Mouse (Mus musculus) heart, embryonic 16.5 days (tissue): ENCODE data around the gene Slc41a3. TPM values are rescaled to one million over a fixed set of nuclear protein-coding genes. Genes with fewer than 3 reads are reported as not detected.

Experiments
- ATAC-seq: fragments of 200-750 bp; cut with Nextera tagmentation; replicated peaks from 2 replicates; pipeline ENCODE4 v1.8.0; 2017; ENCODE audit warnings: moderate number of reproducible peaks; ENCODE audit not compliant: insufficient read depth, low FRiP score; ENCODE audit errors: extremely low read depth
- H3K27ac ChIP-seq: fragments of 300-500 bp; sonication (generic); 2 replicates; pipeline ENCODE4 v1.5.1; 2014; ENCODE audit warnings: mild to moderate bottlenecking, low read length, control low read depth, moderate library complexity
- H3K27me3 ChIP-seq: fragments of 300-500 bp; sonication (generic); 2 replicates; pipeline ENCODE4 v1.6.1; 2014; ENCODE audit warnings: low read length, mixed read lengths; ENCODE audit not compliant: control insufficient read depth, insufficient read depth
- H3K36me3 ChIP-seq: fragments of 300-500 bp; sonication (generic); 2 replicates; pipeline ENCODE4 v1.6.1; 2014; ENCODE audit not compliant: control insufficient read depth, insufficient read depth
- H3K4me1 ChIP-seq: fragments of 300-500 bp; sonication (generic); 2 replicates; pipeline ENCODE4 v1.6.1; 2014; ENCODE audit warnings: low read length, mixed read lengths; ENCODE audit not compliant: control insufficient read depth, insufficient read depth
- H3K4me2 ChIP-seq: fragments of 300-500 bp; sonication (generic); 2 replicates; pipeline ENCODE4 v1.6.1; 2014; ENCODE audit warnings: low read depth, mild to moderate bottlenecking, control low read depth, low read length
- H3K4me3 ChIP-seq: fragments of 300-500 bp; sonication (generic); 2 replicates; pipeline ENCODE4 v1.5.1; 2014; ENCODE audit warnings: mild to moderate bottlenecking, control low read depth, low read length
- H3K9ac ChIP-seq: fragments of 300-500 bp; sonication (generic); 2 replicates; pipeline ENCODE4 v1.6.1; 2014; ENCODE audit warnings: low read length, control low read depth
- H3K9me3 ChIP-seq: fragments of 300-500 bp; sonication (generic); replicated peaks from 2 replicates; pipeline ENCODE4 v1.6.1; 2016; ENCODE audit warnings: low read length; ENCODE audit not compliant: control insufficient read depth
- WGBS: fragments of 180-500 bp; shearing (Covaris S2); extraction: QIAGEN DNeasy Blood & Tissue Kit; methylation state at CpG from one replicate; pipeline ENCODE4 v1.1.7; 2014; 5-methylcytosine and 5-hydroxymethylcytosine counted together
- microRNA-seq: library from miRNA; unstranded; fragments of <30 nt; microRNA quantifications from one replicate; pipeline ENCODE4, GENCODE M21; 2017
- polyA plus RNA-seq: library from polyadenylated mRNA; unstranded; fragments of >200 nt; fragmentation: Nextera tagmentation; extraction: Ambion mirVana; gene quantifications from 2 replicates; pipeline ENCODE4 v1.2.1, GENCODE M21; 2015

Slc41a3 gene
- polyA plus RNA-seq, 1 experiment from 2014 or later: 10.0 TPM

DNA sequence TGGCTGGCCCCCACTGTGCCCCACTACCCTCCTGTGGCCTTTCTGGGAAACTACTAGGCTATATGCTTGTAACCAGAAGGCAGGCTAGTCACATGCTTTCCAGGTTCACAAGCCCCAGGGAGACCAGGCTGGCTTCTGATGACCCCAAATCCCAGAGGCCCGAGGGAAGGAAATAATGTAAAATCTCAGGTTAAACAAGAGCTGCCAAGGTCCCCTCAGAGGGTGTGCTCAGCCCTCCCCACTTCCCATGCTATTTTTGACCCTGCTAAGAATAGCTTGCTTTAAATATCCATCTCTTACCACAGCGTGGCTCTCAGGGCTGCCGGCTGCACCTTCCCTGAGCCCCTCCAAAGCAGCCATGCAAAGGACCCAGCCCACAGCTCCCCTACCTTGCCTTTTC is 84.2 kb downstream of the Slc41a3 start:
- Histone ChIP-seq H3K27me3 (no peaks in the 10 kb centered on the region), H3K27ac (peak overlapping the region; percentile 91), H3K9ac (peak overlapping the region; percentile 55; the same call in 1 of the 2 replicates), H3K36me3 (peaks cover 37% of the 10 kb centered on the region), H3K4me1 (peaks cover 44% of the 10 kb centered on the region), H3K4me2 (peak overlapping the region; percentile 50), H3K4me3 (no peak overlapping the region; the same call in 1 of the 2 replicates), H3K9me3 (no peaks in the 10 kb centered on the region)
- 13% methylated on average over 3 of the region's 3 CpGs for WGBS
- peak; percentile 90 for ATAC-seq

DNA sequence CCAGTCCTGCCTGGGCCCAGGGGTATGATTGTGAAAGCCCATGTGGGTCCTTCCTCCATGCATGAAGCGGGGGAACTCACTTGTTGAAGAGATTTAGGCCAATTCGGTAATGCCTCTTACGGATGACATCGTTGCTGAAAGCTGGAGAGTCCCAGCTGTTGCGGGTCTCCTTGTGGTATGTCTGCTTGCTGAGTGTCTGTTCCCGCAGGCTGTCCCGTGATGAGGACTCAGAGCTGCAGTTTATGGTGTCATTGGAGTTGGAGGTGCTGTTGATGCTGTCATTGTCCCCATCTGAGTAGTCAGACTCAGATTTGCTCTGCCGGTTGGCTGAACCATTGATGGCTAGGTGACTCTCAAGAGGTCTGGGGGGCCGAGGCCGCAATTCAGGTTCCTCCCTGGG is 85.0 kb downstream of the Slc41a3 start:
- H3K4me2 ChIP-seq: no peak overlapping the region
- H3K9ac ChIP-seq: no peak overlapping the region; the same call in 1 of the 2 replicates
- H3K4me1 ChIP-seq: peaks cover 44% of the 10 kb centered on the region
- WGBS: 53% methylated on average over 10 of the region's 10 CpGs
- no peaks in the 10 kb centered on the region for H3K9me3 ChIP-seq
- H3K27me3 ChIP-seq: no peaks in the 10 kb centered on the region
- peaks cover 45% of the 10 kb centered on the region for H3K36me3 ChIP-seq
- no peak overlapping the region for H3K4me3 ChIP-seq
- no peak for ATAC-seq
- peak overlapping the region; percentile 91 for H3K27ac ChIP-seq

DNA sequence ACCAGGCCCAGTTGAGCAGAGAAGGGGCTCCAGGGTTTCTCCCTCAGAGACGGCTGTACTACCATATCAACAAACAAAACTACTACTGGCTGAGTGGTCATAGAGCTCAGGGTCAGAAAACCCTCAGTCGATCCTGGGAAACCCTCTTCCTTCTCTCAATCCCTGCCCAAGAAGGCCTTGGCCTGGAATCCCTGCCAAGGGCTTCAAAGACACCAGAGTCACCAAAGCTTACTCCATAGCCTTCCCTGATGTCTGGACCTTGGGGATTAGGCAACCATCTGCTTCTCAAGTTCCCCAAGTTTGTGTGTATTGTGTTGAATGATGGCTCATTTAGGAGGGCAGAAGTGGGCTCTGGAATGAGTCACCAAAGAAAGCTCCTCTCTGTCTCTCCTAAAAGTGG is 87.4 kb downstream of the Slc41a3 start:
- Histone ChIP-seq H3K4me1 (peaks cover 47% of the 10 kb centered on the region), H3K9me3 (no peaks in the 10 kb centered on the region)
- ATAC-seq: no peak

DNA sequence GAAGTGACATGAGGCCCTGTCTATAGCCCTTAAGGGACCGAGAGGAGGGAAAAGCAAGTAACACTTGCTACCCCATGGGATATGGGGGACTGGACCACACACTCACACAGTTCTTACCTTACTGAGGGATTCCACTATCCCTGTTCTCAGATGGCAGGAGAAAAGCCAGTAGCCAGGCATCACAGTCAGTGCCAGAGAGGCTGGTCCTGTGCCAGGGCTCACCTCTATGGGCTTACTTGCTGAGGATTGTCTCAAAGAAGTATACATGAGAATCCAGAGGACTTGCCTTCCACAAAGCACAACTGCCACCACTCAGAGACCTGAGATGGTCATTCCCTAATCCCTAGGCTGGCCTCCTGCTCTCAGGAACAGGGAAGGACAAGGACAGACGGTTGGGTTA is 87.9 kb downstream of the Slc41a3 start:
- Histone ChIP-seq H3K36me3 (peaks cover 45% of the 10 kb centered on the region), H3K4me2 (no peak overlapping the region), H3K9ac (no peak overlapping the region), H3K4me1 (peaks cover 49% of the 10 kb centered on the region), H3K9me3 (no peaks in the 10 kb centered on the region), H3K4me3 (no peak overlapping the region), H3K27me3 (no peaks in the 10 kb centered on the region), H3K27ac (no peak overlapping the region)
- no peak for ATAC-seq
- 78% methylated on average over 2 of the region's 2 CpGs for WGBS

More for the DNA sequence above, 87.4 kb downstream of the Slc41a3 start:
- H3K36me3 ChIP-seq: peaks cover 46% of the 10 kb centered on the region
- no peak overlapping the region for H3K4me2 ChIP-seq
- no peaks in the 10 kb centered on the region for H3K27me3 ChIP-seq
- H3K27ac ChIP-seq: no peak overlapping the region
- no peak overlapping the region for H3K9ac ChIP-seq
- H3K4me3 ChIP-seq: no peak overlapping the region
- 62% methylated on average over 2 of the region's 2 CpGs for WGBS

DNA sequence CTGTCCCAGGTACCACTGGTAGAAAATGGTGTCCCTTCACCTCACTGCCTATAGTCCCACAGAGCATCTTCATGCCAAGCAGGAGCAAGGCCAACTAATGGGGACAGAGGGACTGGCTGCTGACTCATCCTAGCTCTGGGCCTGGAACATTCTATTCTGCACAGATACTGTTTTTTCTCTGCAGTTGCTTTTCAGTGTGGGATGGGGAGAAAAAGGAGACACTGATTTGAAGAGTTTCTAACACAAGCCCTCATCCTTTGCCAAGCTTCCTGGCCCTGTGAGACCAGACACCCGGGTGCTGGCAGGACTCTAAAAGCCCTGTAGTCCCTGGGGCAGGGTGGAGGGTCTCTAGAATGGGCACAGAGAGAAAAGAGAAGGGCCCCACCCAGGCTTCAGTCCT is 91.2 kb downstream of the Slc41a3 start:
- Histone ChIP-seq H3K9me3 (no peaks in the 10 kb centered on the region), H3K9ac (0 out of 2 replicates have a peak overlapping the region, but pooled peaks have one; percentile 17), H3K4me2 (no peak overlapping the region), H3K4me3 (no peak overlapping the region), H3K27ac (no peak overlapping the region), H3K4me1 (peaks cover 55% of the 10 kb centered on the region), H3K27me3 (no peaks in the 10 kb centered on the region), H3K36me3 (peaks cover 26% of the 10 kb centered on the region)
- no peak for ATAC-seq
- 63% methylated on average over 1 of the region's 1 CpGs for WGBS

Small RNA genes within 50 kb of the gene (microRNA-seq; reads per million reads assigned to microRNA genes)
- not detected for gene Gm24816

Other genes with a start within 250 kb of the Slc41a3 start
- 6.2 and 6.3 TPM in 2 replicates for gene Zxdc, start 235.2 kb upstream of the Slc41a3 start, polyA plus RNA-seq
- gene Cfap100, start 175.9 kb upstream of the Slc41a3 start, polyA plus RNA-seq: 0.50 and 0.62 TPM in 2 replicates
- 28.2 and 28.7 TPM in 2 replicates for gene Klf15, start 142.1 kb upstream of the Slc41a3 start, polyA plus RNA-seq
- 4.6 and 6.5 TPM in 2 replicates for gene Aldh1l1, start 118.3 kb upstream of the Slc41a3 start, polyA plus RNA-seq